Mouse (Mus musculus) adrenal gland, adult 2 months (tissue): ENCODE results near the gene Adarb2. TPM values are rescaled to one million over a fixed set of nuclear protein-coding genes. Genes with fewer than 3 reads are reported as not detected.
A peak's percentile ranks its signal among the peaks of the same experiment; 100 is the strongest.
"Not testable (repeated sequence)": the region's sequence is repeated elsewhere in the genome, so short reads cannot be mapped to it uniquely, and the experiment has no call there.

Source experiments
- DNase-seq: peaks from one replicate; pipeline ENCODE4 v3.0.0; 2021
- polyA plus RNA-seq: library from polyadenylated mRNA; depleted of rRNA; stranded (reverse); fragments of >200 nt; gene quantifications from 2 replicates; pipeline ENCODE4 v1.2.3, GENCODE M21; 2012
- total RNA-seq, 2 experiments: library from RNA; stranded (reverse); gene quantifications; 2 replicates each; pipeline ENCODE4 v1.2.3; 2021

Adarb2 gene
- total and polyA plus RNA-seq, 3 experiments: 0.07 TPM; not detected in 2

- DNase-seq: no peak
These were observed 384.8 kb downstream of the Adarb2 start for GRCm38 (mm10) chr13:8587447-8587846.

DNA sequence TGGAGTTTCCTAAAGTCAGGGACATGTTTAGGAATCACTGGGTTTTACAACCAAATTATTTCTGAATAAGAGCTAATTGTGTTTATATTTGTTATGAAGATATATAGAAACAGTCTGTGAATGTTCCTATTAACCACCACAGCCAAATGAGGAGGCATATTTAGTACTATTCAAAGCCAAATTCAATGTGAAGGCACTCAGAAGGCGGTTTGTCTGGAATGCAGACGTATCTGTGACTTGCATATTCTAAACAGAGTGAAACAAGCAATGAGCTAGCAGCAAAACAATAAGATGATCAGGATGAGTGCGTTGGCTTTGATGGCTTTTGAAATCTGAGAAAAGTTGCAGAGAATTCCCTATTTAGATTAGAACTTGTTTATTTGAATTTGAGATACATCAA lies 387.8 kb downstream of the Adarb2 start:
- DNase-seq: no peak

GRCm38 (mm10) chr13:8596977-8597646 lies 394.4 kb downstream of the Adarb2 start:
- DNase-seq: no peak

- DNase-seq: no peak
These were observed 395.0 kb downstream of the Adarb2 start for GRCm38 (mm10) chr13:8597647-8598017.

DNA sequence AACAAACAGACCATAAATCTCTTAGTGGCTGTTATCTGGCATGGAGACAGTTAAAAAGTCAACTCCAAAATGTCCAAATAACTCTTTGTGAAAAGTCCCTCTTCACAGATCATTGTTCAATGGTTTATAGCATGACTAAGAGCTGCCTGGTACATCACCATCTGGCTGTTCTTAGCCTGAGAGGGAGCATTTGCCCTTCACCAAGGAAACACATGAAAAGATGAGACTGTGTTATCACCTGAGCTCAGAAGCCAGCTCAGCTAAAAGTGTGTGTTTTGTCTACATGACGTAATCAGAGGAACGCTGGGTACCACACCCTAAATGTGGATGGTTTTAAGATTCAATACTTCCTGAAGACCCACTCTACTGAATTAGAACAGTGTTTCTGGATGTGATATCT lies 403.0 kb downstream of the Adarb2 start:
- no peak for DNase-seq

GRCm38 (mm10) chr13:8608040-8608439 lies 405.4 kb downstream of the Adarb2 start:
- DNase-seq: no peak

DNA sequence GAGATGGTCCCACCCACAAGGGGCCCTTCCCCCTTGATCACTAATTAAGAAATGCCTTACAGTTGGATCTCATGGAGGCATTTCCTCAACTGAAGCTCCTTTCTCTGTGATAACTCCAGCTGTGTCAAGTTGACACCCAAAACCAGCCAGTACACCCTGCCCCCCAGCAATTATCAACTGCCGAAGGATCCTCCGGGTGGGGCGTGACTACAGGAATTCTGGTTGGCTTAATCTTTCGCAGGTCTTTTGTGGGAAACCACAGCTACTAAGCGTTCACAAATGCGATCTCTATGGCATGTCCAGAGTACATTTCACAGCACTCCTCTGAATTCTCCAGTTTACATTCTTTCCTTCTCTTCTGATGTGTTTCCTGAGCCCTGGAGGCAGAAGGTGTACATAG lies 406.3 kb downstream of the Adarb2 start:
- DNase-seq: not testable (repeated sequence)

GRCm38 (mm10) chr13:8610956-8611355 lies 408.3 kb downstream of the Adarb2 start:
- DNase-seq: peak; percentile 61

- DNase-seq: no peak
These were observed 410.1 kb downstream of the Adarb2 start for GRCm38 (mm10) chr13:8612618-8613391.

GRCm38 (mm10) chr13:8616685-8617084 lies 414.0 kb downstream of the Adarb2 start:
- DNase-seq: no peak

DNA sequence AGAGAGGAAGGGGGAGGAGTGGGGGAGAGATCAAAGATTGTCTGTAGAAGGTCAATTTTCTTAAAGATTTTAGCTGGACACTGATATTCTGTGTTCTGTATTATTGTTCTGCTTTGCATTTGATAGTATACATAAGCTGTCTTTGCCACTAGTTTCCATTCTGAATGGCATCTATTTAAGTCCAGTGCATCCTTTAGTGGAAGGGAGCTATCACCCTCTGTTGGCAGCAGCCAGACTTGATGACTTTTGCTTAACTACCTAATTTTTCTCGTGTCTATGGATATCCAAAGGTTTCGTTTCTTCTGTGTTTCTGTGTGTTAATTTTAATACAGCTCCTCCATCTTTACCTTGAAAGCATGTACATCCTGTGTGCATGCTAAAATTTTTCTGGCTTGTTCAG lies 419.6 kb downstream of the Adarb2 start:
- DNase-seq: no peak

DNA sequence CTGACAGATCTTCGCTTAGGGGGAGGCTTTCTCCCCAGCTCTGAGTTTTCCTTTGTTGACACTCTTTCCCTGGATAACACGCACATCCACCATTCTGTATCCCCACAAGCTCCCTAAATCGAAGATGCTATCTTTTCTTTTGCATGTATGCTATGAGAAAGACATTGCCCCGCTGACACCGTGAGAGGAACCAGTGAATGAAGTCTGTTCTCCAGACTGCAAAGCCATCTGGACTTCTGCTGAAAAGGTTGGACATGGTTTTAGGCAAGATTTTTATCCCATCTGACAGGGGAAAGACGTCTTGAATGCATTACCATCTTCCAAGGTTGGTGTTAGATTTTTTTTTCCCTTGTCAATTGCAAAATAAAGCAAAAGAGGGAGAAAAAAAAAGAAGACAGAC lies 426.9 kb downstream of the Adarb2 start:
- no peak for DNase-seq

DNA sequence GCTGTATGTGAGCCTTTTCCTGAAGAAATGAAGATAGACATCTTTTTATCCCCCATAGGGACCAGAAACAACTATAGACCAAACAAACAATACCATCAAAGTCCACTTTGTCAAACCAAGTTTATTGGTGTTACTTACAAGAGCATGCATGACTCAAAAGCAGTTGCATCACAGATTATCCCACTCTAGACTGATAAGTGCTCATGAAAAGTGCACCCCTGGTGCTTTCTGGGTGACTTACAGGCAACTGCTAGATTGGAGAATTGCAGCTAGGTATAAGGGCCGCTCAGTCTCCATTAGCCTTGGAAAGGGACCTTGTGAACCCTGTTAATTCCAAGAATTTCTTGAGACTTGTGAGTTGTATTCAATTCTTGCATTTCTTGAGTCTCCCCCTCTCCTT lies 429.0 kb downstream of the Adarb2 start:
- DNase-seq: no peak

GRCm38 (mm10) chr13:8632072-8632471 lies 429.4 kb downstream of the Adarb2 start:
- DNase-seq: no peak

DNA sequence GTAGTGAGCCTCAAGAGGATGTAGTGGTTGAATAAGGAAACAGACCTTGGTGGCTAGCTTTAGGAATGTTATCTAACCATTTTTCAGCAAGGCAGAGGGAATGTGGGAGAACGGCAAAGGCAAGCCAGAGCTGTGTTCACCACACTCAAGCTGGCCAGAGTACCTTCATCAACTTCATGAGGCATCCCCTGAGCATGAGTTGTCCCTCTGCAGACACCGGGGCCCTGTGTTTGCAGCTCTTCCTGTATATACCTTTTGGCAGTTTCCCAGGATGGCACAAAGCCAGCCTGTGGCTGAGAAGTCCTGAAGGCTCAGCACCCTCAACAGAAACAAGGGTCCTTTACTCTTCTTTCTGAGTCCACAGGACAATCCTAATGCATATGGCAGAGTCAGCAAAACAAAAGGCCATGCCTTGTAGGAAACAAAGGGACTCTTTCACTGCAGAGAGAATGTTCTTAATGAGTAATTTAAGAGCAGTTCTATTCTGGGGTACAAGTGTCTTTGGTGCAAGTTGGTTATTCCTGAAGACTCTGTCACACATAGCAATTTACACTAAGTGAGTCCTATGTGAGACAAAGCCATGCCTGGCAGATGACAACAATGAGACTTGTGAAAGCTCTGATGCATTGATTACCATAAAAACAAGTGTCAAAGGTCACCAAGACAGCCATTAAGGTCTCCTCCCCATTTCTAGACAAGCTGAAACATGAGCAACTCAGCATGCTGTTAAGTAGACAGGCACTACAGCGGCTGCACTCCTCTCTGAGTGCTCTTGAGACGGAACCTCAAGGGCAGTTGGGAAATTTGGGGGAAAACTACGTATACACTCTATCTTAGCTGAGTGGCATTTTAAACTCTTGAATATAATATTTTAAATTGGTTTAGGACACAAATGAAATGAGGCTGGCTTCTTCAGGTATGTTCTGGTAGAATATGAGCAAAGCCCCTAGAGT lies 431.0 kb downstream of the Adarb2 start:
- DNase-seq: no peak

- DNase-seq: peak; percentile 6
These were observed 439.4 kb downstream of the Adarb2 start for GRCm38 (mm10) chr13:8642084-8642483.

- no peak for DNase-seq
These were observed 441.3 kb downstream of the Adarb2 start for GRCm38 (mm10) chr13:8643920-8644319.

- DNase-seq: peak; percentile 28
These were observed 442.4 kb downstream of the Adarb2 start for GRCm38 (mm10) chr13:8644805-8645679.

- no peak for DNase-seq
These were observed 446.6 kb downstream of the Adarb2 start for GRCm38 (mm10) chr13:8649261-8649660.

DNA sequence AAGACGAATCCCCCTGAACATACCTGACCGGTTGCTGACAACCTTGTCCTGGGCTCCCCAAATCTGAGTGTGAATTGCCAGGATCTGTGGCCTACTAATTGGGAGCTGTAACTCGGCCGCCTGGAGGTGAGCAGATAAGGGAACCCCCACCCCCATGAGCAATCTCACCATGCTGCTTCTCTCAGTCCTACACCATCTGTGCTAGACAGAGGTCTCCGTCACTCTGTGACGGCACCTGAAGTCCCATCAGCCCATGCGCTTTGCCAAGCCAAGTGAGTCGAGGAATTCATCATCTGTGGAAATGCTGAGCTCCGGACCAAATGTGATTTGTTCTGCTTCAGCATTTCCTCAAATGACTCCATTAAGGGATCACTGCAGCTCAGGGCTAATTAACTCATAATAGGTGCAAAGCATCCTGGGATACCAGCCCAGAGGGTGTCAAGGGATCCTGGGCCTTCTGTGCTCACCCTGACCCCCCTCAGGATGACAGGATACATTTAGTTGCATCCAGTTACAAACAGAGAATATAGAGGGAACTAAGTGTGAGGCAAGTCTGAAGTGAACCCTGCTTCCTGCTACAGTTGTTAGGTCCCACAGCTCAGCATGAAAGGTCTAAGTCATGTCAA lies 462.1 kb downstream of the Adarb2 start:
- DNase-seq: no peak

DNA sequence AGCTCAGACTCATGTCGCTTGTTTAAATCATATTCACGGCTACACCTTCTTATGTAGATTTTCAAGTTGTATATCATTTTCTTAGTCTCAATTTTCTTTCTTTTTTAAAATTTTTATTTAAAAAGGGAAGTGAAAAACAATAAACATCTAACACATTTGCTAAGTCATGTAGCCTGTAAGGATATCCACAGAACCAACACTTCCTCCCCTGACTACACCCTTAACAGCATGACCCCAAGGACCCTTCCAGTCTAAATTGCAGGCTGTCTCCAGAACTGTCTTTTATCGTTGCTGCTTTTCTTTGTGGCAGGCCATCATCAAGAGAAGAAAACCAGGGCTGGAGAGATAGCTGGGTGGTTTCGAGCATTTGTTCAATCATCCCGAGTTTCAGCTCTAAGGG lies 474.5 kb downstream of the Adarb2 start:
- no peak for DNase-seq
